Mouse (Mus musculus) ES-E14 (cell line): ENCODE results near the gene Ccdc40.

ENCODE experiments used
- CHD2 ChIP-seq: IDR thresholded peaks from 2 replicates; pipeline ENCODE4 v1.6.1; 2014; ENCODE audit warnings: mild to moderate bottlenecking, low read depth, low read length, inconsistent platforms
- MAFK ChIP-seq: IDR thresholded peaks from 2 replicates; pipeline ENCODE4 v1.6.1; 2014; ENCODE audit warnings: mild to moderate bottlenecking, low read depth, low read length, inconsistent platforms; ENCODE audit not compliant: insufficient read depth
- ZC3H11A ChIP-seq: IDR thresholded peaks from 2 replicates; pipeline ENCODE4 v1.6.1; 2012; ENCODE audit warnings: low read depth, mild to moderate bottlenecking, inconsistent platforms, low read length, borderline replicate concordance
- ZNF384 ChIP-seq: IDR thresholded peaks from 2 replicates; pipeline ENCODE4 v1.6.1; 2012; ENCODE audit warnings: low read depth, low read length, inconsistent platforms

DNA sequence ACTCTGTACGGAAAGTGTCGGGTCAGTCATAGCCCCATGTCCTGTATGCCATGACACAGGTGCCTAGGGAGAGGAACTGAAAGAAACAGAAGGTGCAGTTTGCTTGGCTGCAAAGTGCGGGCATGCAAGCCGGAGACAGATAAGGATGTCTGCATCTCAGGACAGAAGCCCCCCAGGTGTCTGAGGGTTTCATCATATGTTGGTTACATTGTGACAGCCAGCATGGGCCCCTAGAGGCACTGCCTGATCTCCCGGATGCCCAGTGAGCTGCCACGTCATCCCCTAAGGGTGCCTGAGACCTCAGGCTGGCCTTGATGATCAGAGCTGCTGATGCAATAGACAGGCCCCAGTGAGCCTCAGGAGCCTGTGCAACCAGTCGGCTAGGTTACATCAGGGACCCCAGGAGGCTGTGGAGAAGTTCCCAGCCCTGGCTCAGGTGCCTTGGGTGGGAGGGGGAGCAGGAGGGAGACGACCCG, 36.7 kb upstream of the Ccdc40 start:
- TF ChIP-seq ZNF384 (no peak), MAFK (no peak), CHD2 (no peak), ZC3H11A (no peak)
